In genomic region chr13:48228114-48228513, GRCm38 (mm10) we compare ENCODE assay signal across 8 mouse cellular contexts. TPM values are rescaled to one million over a fixed set of nuclear protein-coding genes. Genes with fewer than 3 reads are reported as not detected.
A peak's percentile ranks its signal among the peaks of the same experiment; 100 is the strongest.
DNase-seq lines count a peak whose midpoint lies in the region; ATAC-seq lines count a peak whose summit lies in the region.

No protein-coding gene starts in this region.

- peak overlapping the region; percentile 35; the same call in 1 of the 2 replicates for H3K9ac ChIP-seq in kidney, embryonic 15.5 days
- H3K9ac ChIP-seq in hindbrain, embryonic 15.5 days: peak overlapping the region; percentile 51
- H3K9ac ChIP-seq in midbrain, embryonic 14.5 days (replicated peaks; ENCODE audit: low read length): peak overlapping the region; percentile 70

- H3K4me1 ChIP-seq in kidney, embryonic 15.5 days: peaks cover 12% of the 10 kb centered on the region
- H3K4me1 ChIP-seq in embryonic facial prominence, embryonic 10.5 days: peaks cover 34% of the 10 kb centered on the region
- H3K4me1 ChIP-seq in hindbrain, embryonic 15.5 days (replicated peaks): peaks cover 21% of the 10 kb centered on the region
- H3K4me1 ChIP-seq in midbrain, embryonic 14.5 days (ENCODE audit: control insufficient read depth, insufficient read depth, low read length): peaks cover 19% of the 10 kb centered on the region

- peak overlapping the region; percentile 91 for H3K27ac ChIP-seq in kidney, embryonic 15.5 days
- peak overlapping the region; percentile 92 for H3K27ac ChIP-seq in embryonic facial prominence, embryonic 10.5 days (replicated peaks)
- peak overlapping the region; percentile 88 for H3K27ac ChIP-seq in hindbrain, embryonic 15.5 days (replicated peaks)
- H3K27ac ChIP-seq in midbrain, embryonic 14.5 days (replicated peaks; ENCODE audit: low read depth, low read length): peak overlapping the region; percentile 94

- H3K27me3 ChIP-seq in kidney, embryonic 15.5 days: no peaks in the 10 kb centered on the region
- no peaks in the 10 kb centered on the region for H3K27me3 ChIP-seq in embryonic facial prominence, embryonic 10.5 days (replicated peaks; ENCODE audit: low read depth, poor library complexity, severe bottlenecking)
- no peaks in the 10 kb centered on the region for H3K27me3 ChIP-seq in hindbrain, embryonic 15.5 days
- H3K27me3 ChIP-seq in midbrain, embryonic 14.5 days (ENCODE audit: control insufficient read depth, insufficient read depth, low read length): no peaks in the 10 kb centered on the region

- peak overlapping the region; percentile 37 for H3K4me3 ChIP-seq in kidney, embryonic 15.5 days (replicated peaks)
- peak overlapping the region; percentile 55 for H3K4me3 ChIP-seq in embryonic facial prominence, embryonic 10.5 days
- H3K4me3 ChIP-seq in hindbrain, embryonic 15.5 days: peak overlapping the region; percentile 44
- peak overlapping the region; percentile 37 for H3K4me3 ChIP-seq in midbrain, embryonic 14.5 days (replicated peaks; ENCODE audit: low read depth, low read length)

- H3K36me3 ChIP-seq in kidney, embryonic 15.5 days: no peaks in the 10 kb centered on the region
- H3K36me3 ChIP-seq in embryonic facial prominence, embryonic 10.5 days (replicated peaks): no peaks in the 10 kb centered on the region
- H3K36me3 ChIP-seq in hindbrain, embryonic 15.5 days: no peaks in the 10 kb centered on the region
- no peaks in the 10 kb centered on the region for H3K36me3 ChIP-seq in midbrain, embryonic 14.5 days (ENCODE audit: control insufficient read depth, insufficient read depth, low read length)

- peak; percentile 69 for ATAC-seq in kidney, embryonic 15.5 days (replicated peaks; ENCODE audit: low FRiP score)
- no peak; the same call in 1 of the 2 replicates for ATAC-seq in hindbrain, embryonic 15.5 days (ENCODE audit: low FRiP score, low read depth)
- ATAC-seq in midbrain, embryonic 14.5 days (ENCODE audit: low FRiP score, low TSS enrichment): peak; percentile 21; the same call in 1 of the 2 replicates
- no peak for ATAC-seq in activated CD4-positive, CD25-positive, alpha-beta regulatory T cell, adult 4 months

- peak overlapping the region; percentile 59 for H3K4me2 ChIP-seq in kidney, embryonic 15.5 days
- H3K4me2 ChIP-seq in hindbrain, embryonic 15.5 days: peak overlapping the region; percentile 72
- H3K4me2 ChIP-seq in midbrain, embryonic 14.5 days (ENCODE audit: low read length): peak overlapping the region; percentile 69

- no peaks in the 10 kb centered on the region for H3K9me3 ChIP-seq in kidney, embryonic 15.5 days (replicated peaks)
- no peaks in the 10 kb centered on the region for H3K9me3 ChIP-seq in embryonic facial prominence, embryonic 10.5 days
- H3K9me3 ChIP-seq in hindbrain, embryonic 15.5 days: no peaks in the 10 kb centered on the region
- H3K9me3 ChIP-seq in midbrain, embryonic 14.5 days (ENCODE audit: control insufficient read depth, low read length): no peaks in the 10 kb centered on the region

- DNase-seq in kidney, postnatal 10 days: no peak
- no peak for DNase-seq in embryonic facial prominence, embryonic 10.5 days (ENCODE audit: low spot score)
- DNase-seq in midbrain, embryonic 14.5 days: no peak
- no peak for DNase-seq in frontal cortex, postnatal 36 days (ENCODE audit: low spot score in 2 of 2)
- no peak for DNase-seq in urinary bladder, postnatal 4 days (ENCODE audit: low spot score in 2 of 2)

- WGBS in kidney, embryonic 15.5 days: 17% methylated on average over 4 of the region's 4 CpGs
- 15% methylated on average over 4 of the region's 4 CpGs for WGBS in embryonic facial prominence, embryonic 10.5 days
- 7% methylated on average over 4 of the region's 4 CpGs for WGBS in hindbrain, embryonic 15.5 days
- 10% methylated on average over 4 of the region's 4 CpGs for WGBS in midbrain, embryonic 14.5 days

RNA-seq across cellular contexts. Expression of gene Id4, which starts 32.9 kb away (rescaled TPM):
- 24.3 and 26.6 TPM in 2 replicates for polyA plus RNA-seq in kidney, embryonic 15.5 days (2015; fragmentation: Nextera tagmentation; extraction: Ambion mirVana)
- 18.6 and 19.2 TPM in 2 replicates for polyA plus RNA-seq in embryonic facial prominence, embryonic 10.5 days (2016; fragmentation: Nextera tagmentation; extraction: Ambion mirVana)
- polyA plus RNA-seq in hindbrain, embryonic 15.5 days (2015; fragmentation: Nextera tagmentation; extraction: Ambion mirVana): 96.6 and 119 TPM in 2 replicates
- 149 and 156 TPM in 2 replicates for polyA plus RNA-seq in midbrain, embryonic 14.5 days (2014; fragmentation: Nextera tagmentation; extraction: Ambion mirVana)
- polyA plus RNA-seq in activated CD4-positive, CD25-positive, alpha-beta regulatory T cell, adult 4 months (2017; shearing (Covaris generic)): not detected

Comparison
In these comparisons a context has a peak if more than half of its experiments do, and no peak if none do; other contexts are left out.
1. ATAC-seq: peak in kidney, embryonic 15.5 days (single experiment) and midbrain, embryonic 14.5 days (single experiment); none in hindbrain, embryonic 15.5 days (single experiment) and activated CD4-positive, CD25-positive, alpha-beta regulatory T cell, adult 4 months (single experiment).
2. RNA of gene Id4, which starts 32.9 kb away (polyA plus RNA-seq): 149 to 156 TPM in midbrain, embryonic 14.5 days, 96.6 to 119 TPM in hindbrain, embryonic 15.5 days, 24.3 to 26.6 TPM in kidney, embryonic 15.5 days and 18.6 to 19.2 TPM in embryonic facial prominence, embryonic 10.5 days; not detected in activated CD4-positive, CD25-positive, alpha-beta regulatory T cell, adult 4 months; every median in the first group is over 10 times any median in the second.
3. Peak in every context shown above with its lines, with median percentiles within 50 percentile points of each other: H3K27ac ChIP-seq, H3K4me2 ChIP-seq, H3K4me3 ChIP-seq and H3K9ac ChIP-seq.